In the genomic region with DNA sequence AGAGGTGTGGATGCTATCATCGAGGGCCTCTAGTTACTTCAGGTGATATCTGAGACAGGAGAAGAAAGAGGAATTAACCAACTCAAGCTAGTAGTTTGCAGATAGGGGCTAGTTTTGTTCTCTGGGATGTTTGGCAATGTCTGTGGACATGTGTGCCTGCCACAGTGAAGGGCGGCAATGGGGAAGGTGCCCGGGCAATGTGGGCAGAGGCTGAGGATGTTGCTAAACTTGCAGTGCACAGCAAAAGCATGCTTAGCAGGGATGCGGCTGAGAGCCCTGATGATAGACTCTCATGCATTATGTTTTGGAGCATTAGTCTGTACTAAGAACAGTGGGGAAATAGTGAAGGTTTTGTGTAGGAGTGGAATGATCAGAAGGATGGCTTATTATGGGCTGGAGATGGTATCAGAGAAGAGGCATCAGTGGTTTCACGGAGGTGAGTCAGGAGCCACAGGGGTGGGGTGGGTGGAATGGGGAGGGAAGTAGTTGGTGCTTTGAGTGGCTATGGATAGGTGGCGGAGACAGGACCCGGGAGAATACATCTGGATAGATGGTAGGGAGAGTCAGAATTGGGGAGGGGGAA, we compare ENCODE assay signal across 13 mouse cellular contexts. TPM values are rescaled to one million over a fixed set of nuclear protein-coding genes. Genes with fewer than 3 reads are reported as not detected.
DNase-seq lines count a peak whose midpoint lies in the region; TF ChIP-seq lines count a peak whose summit lies in the region.
"Had no signal": no experiment of that assay in that cellular context is flagged by ENCODE, and none has a peak within 500 bp of the region (broad histone marks: within the 10 kb centered on the region; RNA-seq: fewer than 3 reads in every experiment).

No protein-coding gene starts in this region.

- no peak for TF ChIP-seq POLR2A in heart, adult 2 months (IDR thresholded peaks at IDR 0.05; ENCODE audit: insufficient read depth, low read depth, low read length)
- no peak for TF ChIP-seq POLR2A in cortical plate, adult 2 months (IDR thresholded peaks at IDR 0.05; ENCODE audit: extremely low read depth, insufficient read depth, low read length)

- DNase-seq in heart, adult 2 months, result peak in 1 of 2 experiments; percentile 42
- DNase-seq in heart, adult 9 months (ENCODE audit: low spot score in 2 of 2), result no peak
- DNase-seq in lung, adult 18-20 months, result peak; percentile 42 to 61
- DNase-seq in lung, postnatal 14 days, result no peak
- peak; percentile 49 to 50 for DNase-seq in monocyte, adult 2 months (ENCODE audit: low read depth in 1 of 2, low spot score in 2 of 2)
- DNase-seq in urinary bladder, postnatal 4 days (ENCODE audit: low spot score in 2 of 2), result no peak
- DNase-seq in spleen, postnatal 14 days (ENCODE audit: low spot score in 2 of 2), result no peak
- DNase-seq: B cell, adult 2 months; cerebellum, postnatal 25 days; kidney, postnatal 36 days had no signal

- H3K27ac ChIP-seq in heart, adult 2 months, result peak overlapping the region; percentile 71
- 0 out of 2 replicates have a peak overlapping the region, but pooled peaks have one; percentile 17 for H3K27ac ChIP-seq in cortical plate, adult 2 months (ENCODE audit: insufficient read depth, low read length)
- H3K27ac ChIP-seq: embryonic facial prominence, embryonic 13.5 days; liver, embryonic 14.5 days had no signal

- 59% methylated on average over 7 of the region's 7 CpGs for WGBS in heart, adult 2 months

- no peak overlapping the region for H3K4me3 ChIP-seq in heart, adult 2 months
- H3K4me3 ChIP-seq in cortical plate, adult 2 months (ENCODE audit: insufficient read depth, low read length), result no peak overlapping the region
- H3K4me3 ChIP-seq: embryonic facial prominence, embryonic 13.5 days had no signal

- peaks cover 44% of the 10 kb centered on the region for H3K36me3 ChIP-seq in heart, adult 2 months (ENCODE audit: control insufficient read depth, insufficient read depth, low read length)

- 0 out of 2 replicates have a peak overlapping the region, but pooled peaks have one; percentile 8 for H3K9ac ChIP-seq in heart, adult 2 months (ENCODE audit: low read depth, low read length)
- H3K9ac ChIP-seq: embryonic facial prominence, embryonic 13.5 days; liver, embryonic 14.5 days had no signal

- no peaks in the 10 kb centered on the region; the same call in 1 of the 2 replicates for H3K79me2 ChIP-seq in heart, adult 2 months (replicated peaks; ENCODE audit: control insufficient read depth, insufficient read depth, low read length)

- TF ChIP-seq EP300 in heart, adult 2 months (IDR thresholded peaks at IDR 0.05; ENCODE audit: insufficient read depth, low read depth, low read length), result no peak

- peaks cover 34% of the 10 kb centered on the region for H3K4me1 ChIP-seq in heart, adult 2 months (ENCODE audit: control insufficient read depth, insufficient read depth, low read length)
- peaks cover 2% of the 10 kb centered on the region; the same call in 1 of the 2 replicates for H3K4me1 ChIP-seq in cortical plate, adult 2 months (ENCODE audit: control insufficient read depth, insufficient read depth, low read length)

- H3K27me3 ChIP-seq in heart, adult 2 months (ENCODE audit: control insufficient read depth, insufficient read depth, low read length), result no peaks in the 10 kb centered on the region
- H3K27me3 ChIP-seq: embryonic facial prominence, embryonic 13.5 days had no signal

- no peak for TF ChIP-seq CTCF in heart, adult 2 months (IDR thresholded peaks at IDR 0.05)
- TF ChIP-seq CTCF in cortical plate, adult 2 months (IDR thresholded peaks at IDR 0.05; ENCODE audit: extremely low read depth, insufficient read depth, low read length), result no peak

- intact Hi-C loops in heart, adult 2 months (cut with DNase I), result no loop called here

RNA-seq across cellular contexts. Expression of a gene that starts 28.9 kb away (rescaled TPM):
- total RNA-seq in heart, adult 2 months (2021), result 10 to 100 TPM; 83.6 to 84.1 TPM
- 33.5 and 61.2 TPM in 2 replicates for polyA plus RNA-seq in heart, adult 2 months (2012; rRNA removed)
- 55.5 and 59.5 TPM in 2 replicates for polyA plus RNA-seq in cortical plate, adult 2 months (2012; rRNA removed)

Comparison
In these comparisons a context has a peak if more than half of its experiments do, and no peak if none do; other contexts are left out.
1. DNase-seq: peak in lung, adult 18-20 months (2 of 2) and monocyte, adult 2 months (2 of 2); none in heart, adult 9 months (0 of 2), lung, postnatal 14 days (single experiment), urinary bladder, postnatal 4 days (0 of 2) and spleen, postnatal 14 days (0 of 2).